Mouse (Mus musculus) neural tube, embryonic 14.5 days (tissue): ENCODE measurements around the gene Dpf3. TPM values are rescaled to one million over a fixed set of nuclear protein-coding genes. Genes with fewer than 3 reads are reported as not detected.

Experiments
- ATAC-seq: fragments of 200-750 bp; cut with Nextera tagmentation; 2 replicates; pipeline ENCODE4 v1.8.0; 2017; ENCODE audit warnings: low read depth, mild to moderate bottlenecking, moderate TSS enrichment, moderate library complexity
- H3K27ac ChIP-seq: fragments of 300-500 bp; sonication (generic); 2 replicates; pipeline ENCODE4 v1.5.1; 2014; ENCODE audit warnings: low read depth, mild to moderate bottlenecking, control low read depth, low read length, moderate library complexity, mixed read lengths
- H3K27me3 ChIP-seq: fragments of 300-500 bp; sonication (generic); 2 replicates; pipeline ENCODE4 v1.6.1; 2014; ENCODE audit warnings: low read length; ENCODE audit not compliant: control insufficient read depth, insufficient read depth
- H3K36me3 ChIP-seq: fragments of 300-500 bp; sonication (generic); 2 replicates; pipeline ENCODE4 v1.6.1; 2014; ENCODE audit warnings: low read length, mixed read lengths; ENCODE audit not compliant: control insufficient read depth, insufficient read depth
- H3K4me1 ChIP-seq: fragments of 300-500 bp; sonication (generic); 2 replicates; pipeline ENCODE4 v1.6.1; 2014; ENCODE audit warnings: low read length; ENCODE audit not compliant: control insufficient read depth, insufficient read depth
- H3K4me2 ChIP-seq: fragments of 300-500 bp; sonication (generic); 2 replicates; pipeline ENCODE4 v1.6.1; 2014; ENCODE audit warnings: mild to moderate bottlenecking, low read depth, low read length, control low read depth
- H3K4me3 ChIP-seq: fragments of 300-500 bp; sonication (generic); 2 replicates; pipeline ENCODE4 v1.5.1; 2014; ENCODE audit warnings: low read depth, low read length, control low read depth, mixed read lengths
- H3K9ac ChIP-seq: fragments of 300-500 bp; sonication (generic); replicated peaks from 2 replicates; pipeline ENCODE4 v1.6.1; 2014; ENCODE audit warnings: low read depth, mild to moderate bottlenecking, control low read depth, low read length, mixed read lengths
- H3K9me3 ChIP-seq: fragments of 300-500 bp; sonication (generic); 2 replicates; pipeline ENCODE4 v1.6.1; 2016; ENCODE audit warnings: low read length; ENCODE audit not compliant: control insufficient read depth
- WGBS: fragments of 180-500 bp; shearing (Covaris S2); extraction: QIAGEN DNeasy Blood & Tissue Kit; methylation state at CpG from one replicate; pipeline ENCODE4 v1.1.7; 2014; 5-methylcytosine and 5-hydroxymethylcytosine counted together
- polyA plus RNA-seq: library from polyadenylated mRNA; unstranded; fragments of >200 nt; fragmentation: Nextera tagmentation; extraction: Ambion mirVana; gene quantifications from 2 replicates; pipeline ENCODE4 v1.2.1, GENCODE M21; 2014

The Dpf3 gene
- polyA plus RNA-seq, 1 experiment from 2014 or later = 29.2 TPM

- 70% methylated on average over 5 of the region's 5 CpGs for WGBS
- H3K27me3 ChIP-seq = no peaks in the 10 kb centered on the region
- no peak for ATAC-seq
- H3K4me2 ChIP-seq = no peak overlapping the region
- H3K9ac ChIP-seq = no peak overlapping the region
- H3K36me3 ChIP-seq = no peaks in the 10 kb centered on the region
- H3K27ac ChIP-seq = no peak overlapping the region
- H3K9me3 ChIP-seq = no peaks in the 10 kb centered on the region
- H3K4me1 ChIP-seq = no peaks in the 10 kb centered on the region
- no peak overlapping the region for H3K4me3 ChIP-seq
These were observed 254.6 kb downstream of the Dpf3 start for GRCm38 (mm10) chr12:83232916-83233315.

- Histone ChIP-seq H3K9ac (no peak overlapping the region), H3K27ac (no peak overlapping the region), H3K36me3 (no peaks in the 10 kb centered on the region), H3K4me3 (no peak overlapping the region), H3K4me2 (no peak overlapping the region), H3K4me1 (no peaks in the 10 kb centered on the region), H3K27me3 (no peaks in the 10 kb centered on the region), H3K9me3 (no peaks in the 10 kb centered on the region)
- ATAC-seq = no peak
- 89% methylated on average over 4 of the region's 4 CpGs for WGBS
These were observed 256.3 kb downstream of the Dpf3 start for GRCm38 (mm10) chr12:83231258-83231657.

GRCm38 (mm10) chr12:83229683-83230082 lies 257.8 kb downstream of the Dpf3 start:
- no peaks in the 10 kb centered on the region for H3K4me1 ChIP-seq
- no peak overlapping the region for H3K9ac ChIP-seq
- no peaks in the 10 kb centered on the region for H3K9me3 ChIP-seq
- H3K4me3 ChIP-seq = no peak overlapping the region
- H3K4me2 ChIP-seq = no peak overlapping the region
- no peaks in the 10 kb centered on the region for H3K36me3 ChIP-seq
- WGBS = 93% methylated on average over 6 of the region's 6 CpGs
- ATAC-seq = no peak
- no peak overlapping the region for H3K27ac ChIP-seq
- H3K27me3 ChIP-seq = no peaks in the 10 kb centered on the region

GRCm38 (mm10) chr12:83227014-83227413 lies 260.5 kb downstream of the Dpf3 start:
- Histone ChIP-seq H3K27ac (no peak overlapping the region), H3K9me3 (no peaks in the 10 kb centered on the region), H3K27me3 (no peaks in the 10 kb centered on the region), H3K4me1 (no peaks in the 10 kb centered on the region), H3K4me2 (no peak overlapping the region), H3K9ac (no peak overlapping the region), H3K4me3 (no peak overlapping the region), H3K36me3 (no peaks in the 10 kb centered on the region)
- ATAC-seq = no peak
- 22% methylated on average over 4 of the region's 4 CpGs for whole genome bisulfite sequencing

GRCm38 (mm10) chr12:83220964-83221363 lies 266.6 kb downstream of the Dpf3 start:
- no peak overlapping the region for H3K4me2 ChIP-seq
- H3K4me1 ChIP-seq = no peaks in the 10 kb centered on the region
- no peak overlapping the region for H3K27ac ChIP-seq
- 83% methylated on average over 7 of the region's 7 CpGs for WGBS
- H3K4me3 ChIP-seq = no peak overlapping the region
- no peak overlapping the region for H3K9ac ChIP-seq
- H3K9me3 ChIP-seq = no peaks in the 10 kb centered on the region
- no peaks in the 10 kb centered on the region for H3K27me3 ChIP-seq
- H3K36me3 ChIP-seq = no peaks in the 10 kb centered on the region
- no peak for ATAC-seq

- peaks cover 11% of the 10 kb centered on the region for H3K4me1 ChIP-seq
- H3K27me3 ChIP-seq = no peaks in the 10 kb centered on the region
- H3K36me3 ChIP-seq = no peaks in the 10 kb centered on the region
- no peak overlapping the region for H3K9ac ChIP-seq
- H3K9me3 ChIP-seq = no peaks in the 10 kb centered on the region
- H3K4me2 ChIP-seq = no peak overlapping the region
- no peak overlapping the region for H3K27ac ChIP-seq
- ATAC-seq = peak; percentile 61; the same call in 1 of the 2 replicates
- 20% methylated on average over 6 of the region's 6 CpGs for WGBS
- H3K4me3 ChIP-seq = no peak overlapping the region
These were observed 273.6 kb downstream of the Dpf3 start for GRCm38 (mm10) chr12:83213879-83214341.

GRCm38 (mm10) chr12:83211976-83212375 lies 275.5 kb downstream of the Dpf3 start:
- Histone ChIP-seq H3K4me1 (peaks cover 13% of the 10 kb centered on the region), H3K27ac (no peak overlapping the region), H3K9ac (no peak overlapping the region), H3K27me3 (no peaks in the 10 kb centered on the region), H3K4me3 (no peak overlapping the region), H3K4me2 (no peak overlapping the region), H3K36me3 (no peaks in the 10 kb centered on the region), H3K9me3 (no peaks in the 10 kb centered on the region)
- no peak for ATAC-seq
- 83% methylated on average over 2 of the region's 2 CpGs for WGBS

- Histone ChIP-seq H3K36me3 (no peaks in the 10 kb centered on the region), H3K9ac (no peak overlapping the region), H3K9me3 (no peaks in the 10 kb centered on the region), H3K27ac (no peak overlapping the region), H3K27me3 (no peaks in the 10 kb centered on the region), H3K4me1 (peaks cover 13% of the 10 kb centered on the region), H3K4me3 (no peak overlapping the region), H3K4me2 (no peak overlapping the region)
- no peak for ATAC-seq
- WGBS = 76% methylated on average over 7 of the region's 7 CpGs
These were observed 276.2 kb downstream of the Dpf3 start for GRCm38 (mm10) chr12:83211146-83211822.

- 78% methylated on average over 3 of the region's 3 CpGs for WGBS
- H3K27me3 ChIP-seq = no peaks in the 10 kb centered on the region
- no peak overlapping the region for H3K4me2 ChIP-seq
- H3K27ac ChIP-seq = no peak overlapping the region
- H3K9ac ChIP-seq = no peak overlapping the region
- H3K4me1 ChIP-seq = peaks cover 13% of the 10 kb centered on the region
- H3K4me3 ChIP-seq = no peak overlapping the region
- no peak for ATAC-seq
- no peaks in the 10 kb centered on the region for H3K9me3 ChIP-seq
- H3K36me3 ChIP-seq = no peaks in the 10 kb centered on the region
These were observed 276.8 kb downstream of the Dpf3 start for GRCm38 (mm10) chr12:83210735-83211134.
